Mouse (Mus musculus): ENCODE data around the gene Papola. TPM values are rescaled to one million over a fixed set of nuclear protein-coding genes. Genes with fewer than 3 reads are reported as not detected.

Gene Papola
- polyA plus RNA-seq, 1 experiment = 57.7 TPM

- no peak overlapping the region for H3K4me3 ChIP-seq (ENCODE audit: insufficient read depth, low read depth, low read length)
- TF ChIP-seq POLR2A (IDR thresholded peaks at IDR 0.05; ENCODE audit: low read depth, low read length) (no peak), CTCF (conservative IDR thresholded peaks at IDR 0.05; ENCODE audit: insufficient read depth, insufficient read length, low read depth, low read length) (no peak)
- no peaks in the 10 kb centered on the region for H3K4me1 ChIP-seq (ENCODE audit: control insufficient read depth, insufficient read depth, low read length)
- WGBS = 21% methylated on average over 22 of the region's 22 CpGs
- H3K27ac ChIP-seq (ENCODE audit: insufficient read depth, low read depth, low read length) = no peak overlapping the region
- H3K36me3 ChIP-seq (ENCODE audit: control insufficient read depth, insufficient read depth, low read length) = no peaks in the 10 kb centered on the region
- peak; percentile 49 for DNase-seq
- H3K27me3 ChIP-seq (replicated peaks; ENCODE audit: control insufficient read depth, insufficient read depth, low read length) = no peaks in the 10 kb centered on the region
These were observed 100.2 kb downstream of the Papola start for GRCm38 (mm10) chr12:105884515-105885323.

Other genes with a start within 250 kb of the Papola start
- 0.54 and 0.64 TPM in 2 replicates for gene Bdkrb2, start 221.5 kb upstream of the Papola start, polyA plus RNA-seq (2012; rRNA removed)
- gene Bdkrb1, start 181.6 kb upstream of the Papola start, polyA plus RNA-seq (2012; rRNA removed) = 0.15 TPM in 1 of 2 replicates, not detected in the other
- 6.6 and 9.0 TPM in 2 replicates for gene Gskip, start 99.9 kb upstream of the Papola start, polyA plus RNA-seq (2012; rRNA removed)
- gene Atg2b, start 99.5 kb upstream of the Papola start, polyA plus RNA-seq (2012; rRNA removed) = 16.5 and 16.6 TPM in 2 replicates
- gene Ak7, start 78.7 kb upstream of the Papola start, polyA plus RNA-seq (2012; rRNA removed) = 0.86 and 0.94 TPM in 2 replicates
- gene Vrk1, start 225.5 kb downstream of the Papola start, polyA plus RNA-seq (2012; rRNA removed) = 4.0 and 4.6 TPM in 2 replicates